Mouse (Mus musculus): ENCODE data around the gene Nxn.

Gene Nxn

DNA sequence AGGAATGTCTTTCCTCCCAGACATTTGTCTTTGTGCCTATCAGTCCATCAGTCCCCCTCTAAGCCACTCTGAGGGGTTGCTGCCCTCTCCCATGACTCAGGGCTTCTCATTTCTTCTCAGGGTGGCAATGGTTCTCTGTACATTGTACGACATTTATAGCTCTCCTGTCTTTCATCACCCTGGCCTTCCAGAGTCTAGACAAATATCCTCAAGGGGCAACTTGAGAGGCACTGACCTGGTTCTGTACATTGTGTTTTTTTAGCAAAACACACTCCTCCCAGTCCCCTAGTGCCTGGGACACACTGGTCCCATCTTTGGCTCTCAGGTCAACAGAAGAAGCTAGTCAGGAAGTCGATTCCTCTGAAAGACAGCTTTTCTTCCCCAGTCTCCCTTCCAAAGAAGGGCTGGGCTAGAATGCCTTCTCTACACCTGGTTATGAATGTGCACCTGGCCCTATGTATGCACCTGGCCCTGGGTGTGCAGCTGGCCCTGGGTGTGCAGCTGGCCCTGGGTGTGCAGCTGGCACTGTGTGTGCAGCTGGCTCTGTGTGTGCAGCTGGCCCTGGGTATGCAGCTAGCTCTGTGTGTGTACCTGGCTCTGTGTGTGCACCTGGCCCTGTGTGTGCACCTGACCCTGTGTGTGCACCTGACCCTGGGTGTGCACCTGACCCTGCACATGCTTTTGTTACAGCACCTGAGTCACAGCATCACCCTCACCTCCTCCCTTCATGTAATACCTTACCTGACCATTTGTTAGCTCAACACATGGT is 70.2 kb downstream of the Nxn start:
- DNase-seq (ENCODE audit: low spot score), result no peak

DNA sequence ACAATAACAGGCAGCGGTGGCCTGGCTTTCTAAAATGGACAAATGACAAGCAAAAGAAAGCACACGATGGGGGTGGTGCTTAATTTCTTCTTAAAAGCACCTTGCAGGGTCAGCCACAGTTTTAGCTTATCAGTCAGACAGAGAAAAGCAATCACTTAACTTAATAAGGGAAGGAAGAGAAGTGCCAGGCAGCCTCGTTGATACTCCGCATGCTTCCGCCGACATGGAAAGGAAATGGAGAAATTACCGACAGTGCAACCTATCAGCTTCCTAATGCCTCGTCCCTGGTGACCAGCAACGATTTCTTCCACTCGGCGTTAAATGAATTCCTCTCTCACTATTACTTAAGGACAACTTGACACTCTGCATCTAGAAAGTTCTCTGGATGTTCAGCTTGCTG is 70.9 kb downstream of the Nxn start:
- no peak for DNase-seq (ENCODE audit: low spot score)

DNA sequence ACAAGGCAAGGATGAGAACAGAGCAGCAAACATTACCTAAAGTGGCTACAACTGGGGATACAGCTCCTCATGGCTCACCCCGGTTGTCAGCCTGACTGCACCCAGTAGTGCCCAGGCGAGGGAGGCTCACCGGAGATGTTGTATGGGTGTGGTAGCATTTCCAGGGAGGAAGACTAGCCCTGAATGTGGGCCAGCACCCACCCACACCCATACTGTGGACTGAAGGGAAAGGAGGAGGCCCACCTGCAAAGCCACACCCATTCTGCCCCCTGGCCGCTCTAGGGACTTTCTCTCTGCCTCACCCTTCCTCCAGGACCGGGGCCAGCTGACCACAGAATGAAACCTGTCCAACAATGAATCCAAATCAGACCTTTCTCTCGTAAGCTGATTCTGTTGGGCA is 72.3 kb downstream of the Nxn start:
- no peak for DNase-seq (ENCODE audit: low spot score)

DNA sequence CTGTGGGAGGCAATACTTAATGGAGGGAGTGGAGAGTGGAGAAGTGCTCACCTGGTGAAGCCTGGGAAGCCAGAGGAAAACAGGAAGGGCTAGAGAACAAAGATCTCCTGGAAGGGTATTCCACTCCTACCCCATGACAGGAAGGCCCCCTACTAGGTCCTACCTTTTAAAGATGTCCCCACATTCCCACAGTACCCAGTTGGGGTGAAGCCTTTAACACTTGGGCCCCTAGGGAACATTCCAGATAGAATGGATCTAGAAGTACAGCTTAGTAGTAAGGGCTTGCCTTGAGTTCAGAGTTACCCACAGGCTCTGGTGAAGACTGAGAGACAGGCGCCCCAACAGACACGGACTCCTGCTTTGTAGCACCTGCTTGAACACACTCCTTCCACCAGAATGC is 72.9 kb downstream of the Nxn start:
- no peak for DNase-seq (ENCODE audit: low spot score)

DNA sequence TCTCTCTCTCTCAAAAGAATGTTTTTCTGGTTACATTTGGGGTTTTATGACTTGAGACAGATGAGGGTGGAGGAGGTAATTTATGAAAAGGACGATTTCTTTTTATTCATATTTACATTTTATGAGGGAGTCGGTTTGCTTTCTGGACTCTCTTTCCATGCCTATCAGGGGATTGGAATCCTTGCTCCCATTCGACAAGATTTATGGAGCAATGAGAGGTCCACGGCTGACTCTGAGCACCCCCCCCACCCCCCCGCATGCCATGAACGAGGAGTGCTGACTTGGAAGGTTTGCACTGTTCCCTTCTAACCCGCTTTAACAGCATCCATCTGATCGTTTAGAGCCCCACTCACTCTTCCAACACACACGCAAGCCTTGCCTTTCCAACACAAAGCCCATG is 74.1 kb downstream of the Nxn start:
- no peak for DNase-seq (ENCODE audit: low spot score)

DNA sequence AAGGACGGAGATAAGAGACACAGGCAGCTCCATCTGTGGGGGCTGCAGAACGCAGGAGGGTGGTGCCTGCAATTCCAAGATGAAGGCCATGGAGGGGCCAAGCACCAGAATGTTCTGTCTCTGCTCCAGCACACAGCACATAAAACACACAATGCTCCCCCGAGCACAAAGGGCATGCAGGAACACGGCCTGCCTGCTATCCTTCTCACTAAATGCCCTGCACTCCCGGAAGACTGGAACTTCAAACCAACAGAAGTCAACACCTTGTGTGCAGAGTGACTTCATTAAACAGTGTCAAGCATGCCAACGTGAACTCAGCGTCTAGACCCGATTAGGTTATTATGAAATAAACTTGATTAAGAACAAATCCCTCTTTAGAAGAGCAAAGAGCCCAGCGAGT is 74.7 kb downstream of the Nxn start:
- DNase-seq (ENCODE audit: low spot score), result no peak

DNA sequence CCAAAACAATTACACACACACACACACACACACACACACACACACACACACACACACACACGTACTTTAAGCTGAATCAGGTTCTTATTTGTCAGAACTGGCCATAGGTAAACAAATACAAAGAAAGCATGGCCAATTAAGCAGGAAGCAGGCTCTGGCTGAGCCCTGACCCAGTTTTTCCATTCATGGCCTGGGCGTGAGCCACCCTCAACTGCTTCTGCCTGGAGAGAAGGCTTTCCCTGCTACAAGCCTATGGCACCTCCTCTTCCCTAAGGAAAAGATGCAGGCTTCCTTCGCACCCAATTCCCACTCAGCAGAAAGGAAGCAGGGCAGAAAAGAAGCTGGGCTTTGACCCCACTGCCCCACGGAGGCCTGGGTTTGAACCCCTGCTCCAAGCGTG is 76.0 kb downstream of the Nxn start:
- no peak for DNase-seq (ENCODE audit: low spot score)

DNA sequence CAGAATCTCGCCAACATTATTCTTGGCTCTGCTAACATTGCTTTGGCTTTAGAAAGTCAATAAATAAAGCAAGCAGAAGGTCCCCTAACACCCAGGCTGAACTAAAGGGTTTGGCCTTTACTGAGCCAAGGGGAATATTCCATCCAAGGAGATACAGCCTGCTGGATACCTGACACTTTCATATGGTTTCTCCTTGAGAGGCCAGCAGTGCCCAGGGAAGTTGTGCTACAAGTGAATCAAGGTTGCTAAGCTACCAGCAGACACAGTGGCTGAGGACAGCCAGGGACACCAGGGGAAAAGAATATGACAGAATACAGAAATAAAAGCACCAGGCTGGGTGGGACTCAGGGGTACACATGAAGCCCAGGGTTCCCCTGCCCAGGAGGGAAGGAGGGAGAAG is 76.9 kb downstream of the Nxn start:
- DNase-seq (ENCODE audit: low spot score), result no peak

DNA sequence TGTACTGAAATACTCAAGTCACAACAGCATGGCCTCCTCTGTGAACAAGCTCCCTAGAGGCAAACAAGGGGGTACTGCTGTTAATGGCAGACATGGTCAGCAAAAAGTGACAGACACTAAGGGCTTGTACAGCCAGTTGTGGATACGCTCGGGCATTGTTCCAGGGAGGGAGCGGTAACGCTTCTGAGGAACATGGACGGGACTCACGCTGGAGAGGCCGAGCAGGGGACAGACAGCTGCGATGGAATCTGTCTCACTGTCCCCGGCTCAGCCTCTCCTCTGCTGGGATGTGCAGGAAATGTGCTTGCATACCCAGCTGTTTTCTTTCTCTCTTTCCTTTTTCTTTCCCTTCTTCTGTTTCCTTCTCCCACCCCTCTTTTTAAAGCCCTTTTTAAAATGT is 78.5 kb downstream of the Nxn start:
- DNase-seq (ENCODE audit: low spot score), result no peak

DNA sequence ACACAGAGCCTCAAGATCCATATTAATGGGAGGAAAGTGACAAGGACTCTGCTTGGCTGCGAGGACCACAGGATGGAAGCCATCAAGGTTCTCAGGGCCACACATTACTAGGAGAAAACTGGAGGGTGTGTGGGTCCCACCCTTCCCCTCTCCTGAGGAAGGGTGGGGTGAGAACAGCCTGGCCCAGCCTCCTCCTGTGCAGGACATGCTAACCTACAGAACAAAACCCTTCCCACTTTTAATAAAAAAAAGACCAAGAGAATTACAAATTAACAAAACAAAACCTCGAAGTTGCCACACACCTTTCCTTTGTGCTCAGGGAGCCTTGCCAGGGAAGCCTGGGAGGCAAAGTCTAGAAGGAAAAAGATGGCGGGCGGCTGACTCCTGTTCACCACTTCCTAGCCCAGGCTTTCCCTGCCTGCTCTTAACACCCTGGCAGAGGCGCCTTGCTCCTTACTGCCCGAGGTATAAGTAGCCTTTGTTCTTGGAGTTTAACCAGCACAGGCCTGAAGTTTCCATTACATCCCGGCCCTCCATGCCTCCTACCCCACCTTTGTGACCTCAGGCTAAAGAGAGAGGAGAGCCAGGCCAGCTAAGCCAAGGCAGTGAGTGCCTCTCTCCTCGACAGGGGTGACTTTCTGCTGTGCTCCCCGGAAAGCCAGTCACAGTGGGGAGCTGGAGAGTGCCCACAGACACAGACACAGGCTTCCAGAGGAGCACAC is 79.1 kb downstream of the Nxn start:
- DNase-seq (ENCODE audit: low spot score), result no peak

DNA sequence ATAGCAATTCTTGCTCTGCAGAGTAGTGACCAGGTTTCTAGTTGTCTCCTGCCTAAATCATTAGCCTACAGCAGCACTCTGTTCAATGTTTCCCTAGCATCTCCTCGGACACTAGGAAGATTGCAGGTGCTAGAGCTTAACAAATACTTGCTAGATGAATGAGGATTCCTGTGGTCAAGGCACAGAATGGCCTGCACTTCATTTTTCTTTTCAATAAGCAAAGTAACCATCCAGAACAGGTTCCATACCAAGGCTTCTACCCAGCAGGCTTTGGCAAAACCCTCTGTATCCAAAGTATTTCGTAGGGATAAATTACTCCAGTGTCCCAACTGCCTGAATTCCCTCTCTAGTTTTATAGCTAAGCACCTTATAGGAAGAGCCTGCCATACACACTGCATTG is 81.0 kb downstream of the Nxn start:
- no peak for DNase-seq (ENCODE audit: low spot score)

DNA sequence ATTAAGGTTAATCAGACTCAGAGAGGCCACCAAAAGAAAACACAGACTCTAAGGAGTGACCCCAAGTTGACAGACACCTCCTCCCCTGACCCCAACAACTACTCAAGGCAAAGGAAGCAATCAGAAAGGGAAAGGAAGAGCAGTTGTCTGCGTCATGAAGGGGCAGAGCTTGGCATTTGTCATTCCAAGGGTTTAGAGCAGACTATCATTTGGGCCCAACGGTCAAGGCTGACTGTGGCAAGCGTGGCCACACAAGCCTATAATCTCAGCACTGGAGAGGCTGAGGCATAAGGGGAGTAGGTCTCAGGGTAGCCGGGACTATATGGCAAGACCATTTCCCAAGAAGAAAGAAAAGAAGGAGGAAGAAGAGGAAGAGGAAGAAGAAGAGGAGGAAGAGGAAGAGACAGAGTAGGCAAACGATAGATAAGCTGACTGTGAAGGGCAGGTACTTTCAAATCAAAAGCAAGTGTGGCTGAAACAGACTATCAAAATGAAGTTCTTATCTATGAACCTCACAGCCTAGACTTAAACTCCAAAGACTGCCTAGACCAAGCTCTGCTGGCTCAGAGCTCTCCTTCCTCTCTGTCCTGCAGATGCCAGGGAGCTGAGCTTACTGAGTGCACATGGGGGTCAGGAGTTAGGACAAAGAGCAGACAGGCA is 83.0 kb downstream of the Nxn start:
- DNase-seq (ENCODE audit: low spot score), result no peak

DNA sequence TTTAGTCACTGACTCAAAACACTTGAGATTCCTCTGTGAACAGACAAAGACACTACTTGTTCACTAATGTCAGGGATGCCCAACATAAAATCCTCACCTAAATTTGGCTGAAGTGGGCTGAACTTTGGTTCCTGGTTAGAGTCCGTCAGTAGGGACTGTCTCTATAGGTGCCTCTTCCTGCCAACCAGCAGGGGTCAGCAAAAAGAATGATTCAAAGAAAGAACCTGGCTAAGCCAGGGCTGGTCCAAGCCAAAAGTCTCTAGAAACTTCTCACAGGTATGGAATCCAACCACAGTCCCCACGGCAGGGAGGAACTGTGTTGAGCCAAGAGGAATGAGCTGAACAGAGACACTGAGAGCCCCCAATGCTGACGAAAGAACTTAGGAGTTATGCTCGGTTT is 84.2 kb downstream of the Nxn start:
- DNase-seq (ENCODE audit: low spot score), result no peak

DNA sequence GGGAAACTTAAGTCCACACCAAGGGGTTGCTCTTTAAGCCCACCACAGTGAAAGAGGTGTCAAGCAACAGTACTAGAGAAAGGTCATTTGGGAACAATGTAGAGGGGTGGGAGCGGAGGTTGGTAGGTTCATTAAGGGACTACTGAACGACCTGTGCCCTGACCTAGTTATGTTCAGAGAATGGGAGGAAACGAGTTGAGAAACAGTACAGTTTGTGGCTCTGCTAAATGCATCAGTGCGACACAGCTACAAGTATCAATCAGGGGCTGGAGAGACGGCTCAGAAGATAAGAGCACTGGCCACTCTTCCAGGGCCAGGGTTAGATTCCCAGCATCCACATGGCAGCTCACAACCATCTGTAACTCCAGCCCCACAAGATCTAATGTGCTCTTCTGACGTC is 84.8 kb downstream of the Nxn start:
- no peak for DNase-seq (ENCODE audit: low spot score)

DNA sequence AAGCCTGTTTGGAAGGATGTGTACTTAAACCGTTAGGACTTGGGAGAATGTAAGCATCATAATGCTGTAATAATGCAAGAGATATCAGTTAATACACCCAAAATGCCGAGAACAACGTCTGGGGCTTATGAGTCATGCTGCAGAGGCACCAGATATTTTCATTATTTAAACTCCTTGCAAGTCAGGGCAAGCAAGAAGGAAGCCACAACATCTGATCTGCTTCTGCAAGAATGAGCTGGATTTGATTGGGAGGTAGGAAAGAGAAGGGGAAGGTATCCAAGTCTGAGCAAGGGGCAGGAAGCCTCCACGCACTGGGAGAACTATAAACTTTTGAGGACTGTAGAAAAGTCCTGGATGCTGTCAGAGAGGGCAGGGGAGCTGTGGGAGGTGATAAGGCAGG is 86.1 kb downstream of the Nxn start:
- no peak for DNase-seq (ENCODE audit: low spot score)

DNA sequence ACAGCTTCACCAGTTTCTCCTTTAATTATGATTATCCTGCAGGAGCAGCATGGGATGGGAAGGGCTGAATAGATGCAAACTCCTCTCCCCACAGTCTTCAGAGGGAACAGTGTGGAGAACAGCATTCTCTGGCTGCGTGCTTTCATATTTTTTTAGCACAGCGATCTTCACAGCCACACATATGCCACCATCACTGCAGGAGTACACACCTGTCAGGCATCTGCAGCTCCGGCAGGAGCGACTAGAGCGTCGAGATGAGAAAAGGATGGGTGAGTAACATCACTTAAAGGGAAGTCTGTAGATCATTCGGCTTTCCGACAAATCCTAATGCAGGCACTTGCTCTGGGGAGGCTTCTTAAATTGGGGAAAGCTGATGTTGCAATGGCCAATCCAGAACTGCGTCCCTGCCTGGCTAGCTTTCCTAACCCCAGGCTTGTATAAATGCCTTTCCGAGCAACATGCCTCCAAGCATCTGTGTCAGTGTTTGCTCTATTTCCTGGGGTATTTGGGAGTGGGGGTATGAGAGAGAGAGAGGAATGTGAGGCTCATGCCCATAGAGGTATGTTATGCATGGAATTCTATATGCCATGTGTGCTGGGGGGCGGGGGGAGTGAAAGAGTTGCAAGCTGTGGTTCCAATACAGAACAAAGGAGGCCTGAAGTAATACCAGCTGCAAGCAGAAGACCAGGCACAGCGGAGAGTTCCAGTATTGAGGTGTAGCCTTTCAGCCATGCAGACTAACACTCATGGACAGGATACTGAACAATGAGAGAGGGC is 87.5 kb downstream of the Nxn start:
- DNase-seq (ENCODE audit: low spot score), result no peak

DNA sequence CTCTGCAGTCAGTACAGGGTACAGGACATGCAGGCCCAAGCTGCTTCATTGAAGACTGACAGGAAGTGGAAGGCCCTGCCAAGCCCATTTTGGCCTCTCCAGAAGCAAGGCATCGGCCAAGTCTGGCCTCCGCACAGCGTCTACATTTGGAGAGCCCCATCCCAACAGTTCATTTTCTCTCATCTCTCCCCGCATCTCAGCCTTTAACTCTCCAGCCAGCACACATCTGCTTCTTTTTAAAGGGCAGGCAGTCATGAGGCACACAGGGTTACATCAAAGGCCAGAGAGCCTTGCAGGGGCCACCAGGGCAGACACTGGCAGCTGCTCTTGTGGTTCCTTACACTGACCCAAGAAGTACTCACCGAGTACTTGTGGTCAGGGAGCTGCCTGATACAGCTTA is 89.1 kb downstream of the Nxn start:
- no peak for DNase-seq (ENCODE audit: low spot score)

DNA sequence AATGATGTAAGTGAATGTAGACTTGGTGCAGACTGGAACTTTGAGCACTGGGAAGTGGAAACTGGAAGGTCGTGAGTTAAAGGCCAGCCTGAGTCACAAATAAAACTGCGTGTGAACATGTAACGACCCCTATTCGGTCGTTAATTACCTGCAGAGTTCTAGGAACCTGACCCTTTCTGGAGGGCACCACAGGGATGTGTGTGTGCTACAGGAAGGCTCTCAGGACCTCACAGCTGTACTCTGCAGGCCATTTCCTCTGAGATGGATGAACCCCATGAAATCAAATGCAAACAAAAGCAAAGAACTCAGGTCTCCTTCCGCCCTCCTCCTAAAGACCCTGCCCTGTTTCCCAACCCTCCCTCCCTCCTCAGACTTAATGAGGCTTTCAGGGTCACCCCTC is 89.9 kb downstream of the Nxn start:
- DNase-seq (ENCODE audit: low spot score), result no peak

DNA sequence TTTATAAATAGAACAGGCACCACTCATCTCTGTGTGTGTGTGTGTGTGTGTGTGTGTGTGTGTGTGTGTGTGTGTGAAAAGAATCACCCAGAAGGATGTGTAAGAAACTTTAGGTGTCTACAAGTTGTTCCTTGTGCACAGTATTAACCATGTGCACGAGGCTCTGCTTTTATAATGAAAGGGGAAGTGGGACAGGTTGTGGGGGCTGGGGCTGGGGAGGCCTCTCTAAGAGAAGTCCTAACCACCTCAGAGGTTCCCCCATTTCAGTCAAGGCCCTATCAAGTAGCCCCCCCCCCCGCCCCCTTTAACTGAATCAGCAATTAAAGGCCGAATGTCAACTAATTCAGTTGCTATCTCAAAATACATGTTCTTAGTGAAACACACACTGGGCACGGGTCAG is 92.2 kb downstream of the Nxn start:
- DNase-seq (ENCODE audit: low spot score), result no peak

DNA sequence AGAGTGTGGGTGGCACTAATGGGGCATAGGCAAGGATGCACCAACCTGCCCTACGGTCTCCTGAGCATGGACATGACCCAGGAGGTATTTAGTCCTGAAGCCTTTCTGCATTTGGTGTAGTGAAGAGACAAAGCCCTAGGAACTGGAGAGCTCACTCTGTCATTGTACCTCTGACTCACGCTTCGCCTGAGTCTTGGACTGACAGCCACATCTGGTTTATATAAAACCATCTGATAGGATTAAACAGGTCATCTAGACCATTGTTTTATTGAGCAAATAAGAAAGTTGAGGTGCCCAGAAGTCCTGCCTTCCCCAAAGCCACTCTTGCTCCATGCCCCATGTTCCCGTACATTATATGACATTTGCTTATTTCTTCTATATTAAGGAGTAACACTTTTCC is 93.4 kb downstream of the Nxn start:
- no peak for DNase-seq (ENCODE audit: low spot score)

DNA sequence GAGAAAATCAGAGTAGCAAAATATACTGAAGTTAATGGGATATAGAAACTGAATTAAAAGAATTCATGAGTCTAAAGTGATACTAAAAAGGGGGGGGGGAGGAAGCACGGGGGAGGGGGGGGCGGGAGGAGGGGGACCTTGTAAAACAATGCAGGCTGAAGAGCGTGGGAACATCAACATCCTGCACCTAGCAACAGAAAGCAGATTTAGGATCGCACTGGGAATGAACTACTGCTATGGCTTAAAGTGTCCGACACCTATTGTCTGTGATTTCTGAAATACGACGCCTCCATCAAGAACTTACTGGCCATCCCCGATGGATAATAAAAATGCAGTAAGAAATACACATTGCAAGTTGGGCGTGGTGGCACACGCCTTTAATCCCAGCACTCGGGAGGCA is 95.6 kb downstream of the Nxn start:
- no peak for DNase-seq (ENCODE audit: low spot score)

DNA sequence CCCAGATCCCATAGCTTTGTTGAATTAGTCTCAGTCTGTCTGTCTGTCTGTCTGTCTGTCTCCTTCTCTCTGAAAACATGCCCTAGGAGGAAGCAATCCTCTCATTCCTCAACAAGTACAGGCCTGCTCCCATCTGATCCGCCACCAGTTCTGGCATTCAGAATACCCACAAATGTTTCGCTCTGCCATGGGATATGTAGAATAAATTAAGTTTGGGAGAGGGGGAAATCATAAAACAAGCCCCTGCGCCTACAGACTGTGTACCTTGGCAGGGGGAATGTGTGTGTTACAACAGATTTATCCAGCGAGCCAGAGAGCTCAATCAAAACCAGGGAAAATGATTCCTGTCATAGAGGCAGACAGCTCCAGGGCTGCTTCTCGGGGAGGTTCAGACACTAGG is 98.1 kb downstream of the Nxn start:
- no peak for DNase-seq (ENCODE audit: low spot score)
